Mouse (Mus musculus) heart, postnatal 0 days (tissue): Measurements from ENCODE around the gene Tjp3. TPM values are rescaled to one million over a fixed set of nuclear protein-coding genes. Genes with fewer than 3 reads are reported as not detected.

Source experiments
- ATAC-seq: fragments of 200-750 bp; cut with Nextera tagmentation; 2 replicates; pipeline ENCODE4 v1.8.0; 2017; ENCODE audit warnings: low read depth, moderate number of reproducible peaks, moderate library complexity; ENCODE audit not compliant: insufficient read depth
- DNase-seq: peaks from one replicate; pipeline ENCODE4 v3.0.0-alpha.2; 2016; ENCODE audit warnings: low spot score
- H3K27ac ChIP-seq: fragments of 300-500 bp; sonication (generic); 2 replicates; pipeline ENCODE4 v1.5.1; 2014; ENCODE audit warnings: low read depth, mild to moderate bottlenecking
- H3K27me3 ChIP-seq: fragments of 300-500 bp; sonication (generic); 2 replicates; pipeline ENCODE4 v1.6.1; 2014; ENCODE audit warnings: low read length, mixed read lengths; ENCODE audit not compliant: control insufficient read depth, insufficient read depth
- H3K36me3 ChIP-seq: fragments of 300-500 bp; sonication (generic); replicated peaks from 2 replicates; pipeline ENCODE4 v1.6.1; 2014; ENCODE audit warnings: low read length, mixed read lengths; ENCODE audit not compliant: control insufficient read depth, insufficient read depth
- H3K4me1 ChIP-seq: fragments of 300-500 bp; sonication (generic); 2 replicates; pipeline ENCODE4 v1.6.1; 2014; ENCODE audit warnings: antibody characterized with exemption; ENCODE audit not compliant: control insufficient read depth, insufficient read depth
- H3K4me2 ChIP-seq: fragments of 300-500 bp; sonication (generic); 2 replicates; pipeline ENCODE4 v1.6.1; 2014; ENCODE audit warnings: low read depth, mild to moderate bottlenecking, low read length, moderate library complexity
- H3K4me3 ChIP-seq: fragments of 300-500 bp; sonication (generic); 2 replicates; pipeline ENCODE4 v1.5.1; 2014; ENCODE audit warnings: low read depth, low read length
- H3K9ac ChIP-seq: fragments of 300-500 bp; sonication (generic); replicated peaks from 2 replicates; pipeline ENCODE4 v1.6.1; 2014; ENCODE audit warnings: low read depth, low read length, mixed read lengths
- H3K9me3 ChIP-seq: fragments of 300-500 bp; sonication (generic); replicated peaks from 2 replicates; pipeline ENCODE4 v1.6.1; 2016; ENCODE audit warnings: low read length; ENCODE audit not compliant: control insufficient read depth
- CTCF ChIP-seq: IDR thresholded peaks from 2 replicates; pipeline ENCODE4 v1.5.1; 2016; ENCODE audit warnings: antibody characterized with exemption, control low read depth, low read depth
- EP300 ChIP-seq: IDR thresholded peaks from 2 replicates; pipeline ENCODE4 v1.6.1; 2016; ENCODE audit warnings: antibody characterized with exemption, low read depth
- WGBS: fragments of 180-500 bp; shearing (Covaris S2); extraction: QIAGEN DNeasy Blood & Tissue Kit; methylation state at CpG from one replicate; pipeline ENCODE4 v1.1.7; 2014; 5-methylcytosine and 5-hydroxymethylcytosine counted together
- polyA plus RNA-seq: library from polyadenylated mRNA; unstranded; fragments of >200 nt; fragmentation: Nextera tagmentation; extraction: Ambion mirVana; gene quantifications from 2 replicates; pipeline ENCODE4 v1.2.1, GENCODE M21; 2015
- total RNA-seq: library from RNA; depleted of rRNA; stranded (reverse); fragments of >200 nt; gene quantifications from 2 replicates; pipeline ENCODE4 v1.2.3, GENCODE M21; 2014; ENCODE audit warnings: low replicate concordance

Gene Tjp3
- total and polyA plus RNA-seq, 2 experiments from 2014 or later: 0.51 to 2.3 TPM

DNA sequence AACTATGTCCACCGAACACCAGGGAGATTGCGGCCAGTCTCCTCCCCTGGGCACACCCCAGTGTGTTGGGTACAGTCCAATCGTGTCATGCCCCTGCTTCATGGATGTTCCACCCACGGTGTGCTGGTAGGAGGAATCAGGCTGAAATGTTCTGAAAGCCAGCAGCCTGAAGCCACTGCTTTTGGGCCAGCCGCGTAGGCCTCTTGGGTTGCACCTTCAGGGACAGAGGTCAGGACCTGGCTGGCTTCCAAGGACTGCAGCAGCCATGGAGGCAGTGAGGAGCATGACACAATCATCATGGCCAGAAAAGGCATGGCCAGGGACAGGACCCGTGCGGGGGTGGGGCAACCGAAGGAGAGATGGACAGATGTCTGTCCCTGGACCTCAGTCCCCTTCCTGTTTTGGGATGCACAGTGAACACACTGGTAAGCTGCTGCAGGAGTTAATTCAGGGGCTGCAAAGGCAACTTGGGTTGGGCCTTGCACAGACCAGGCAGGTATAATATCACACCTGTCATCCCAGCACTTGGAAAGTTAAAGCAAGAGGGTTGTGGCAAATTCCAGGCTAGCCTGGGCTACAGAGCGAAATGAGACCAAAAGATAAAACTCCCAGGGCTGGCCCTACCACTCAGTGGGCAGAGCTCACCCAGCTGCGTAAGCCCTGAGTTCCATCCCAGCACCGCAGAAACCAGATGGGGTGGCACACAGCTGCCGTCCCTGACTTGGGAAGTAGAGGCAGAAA lies 27.4 kb upstream of the Tjp3 start:
- Histone ChIP-seq H3K4me2 (no peak overlapping the region), H3K4me3 (no peak overlapping the region), H3K9me3 (no peaks in the 10 kb centered on the region), H3K27me3 (no peaks in the 10 kb centered on the region), H3K4me1 (peaks cover 19% of the 10 kb centered on the region), H3K27ac (0 out of 2 replicates have a peak overlapping the region, but pooled peaks have one; percentile 92), H3K36me3 (peaks cover 55% of the 10 kb centered on the region), H3K9ac (0 out of 2 replicates have a peak overlapping the region, but pooled peaks have one; percentile 55)
- TF ChIP-seq EP300 (no peak), CTCF (no peak)
- no peak for DNase-seq
- ATAC-seq: no peak
- 80% methylated on average over 13 of the region's 13 CpGs for WGBS

GRCm38 (mm10) chr10:81317273-81317672 lies 25.9 kb upstream of the Tjp3 start:
- ATAC-seq (no peak), DNase-seq (no peak)
- H3K27me3 ChIP-seq: no peaks in the 10 kb centered on the region
- 31% methylated on average over 20 of the region's 20 CpGs for WGBS
- H3K9me3 ChIP-seq: no peaks in the 10 kb centered on the region
- H3K4me2 ChIP-seq: peak overlapping the region; percentile 47
- peaks cover 55% of the 10 kb centered on the region for H3K36me3 ChIP-seq
- peaks cover 19% of the 10 kb centered on the region for H3K4me1 ChIP-seq
- no peak overlapping the region for H3K4me3 ChIP-seq
- H3K9ac ChIP-seq: peak overlapping the region; percentile 17; the same call in 1 of the 2 replicates
- no peak for TF ChIP-seq EP300
- no peak for TF ChIP-seq CTCF
- no peak overlapping the region for H3K27ac ChIP-seq

- no peak for ATAC-seq
- Histone ChIP-seq H3K27me3 (no peaks in the 10 kb centered on the region), H3K4me3 (no peak overlapping the region), H3K9ac (peak overlapping the region; percentile 17; the same call in 1 of the 2 replicates), H3K4me1 (peaks cover 13% of the 10 kb centered on the region), H3K36me3 (peaks cover 62% of the 10 kb centered on the region), H3K4me2 (peak overlapping the region; percentile 47), H3K9me3 (no peaks in the 10 kb centered on the region), H3K27ac (no peak overlapping the region)
- DNase-seq: no peak
- 47% methylated on average over 16 of the region's 16 CpGs for WGBS
- TF ChIP-seq EP300 (no peak), CTCF (peak; percentile 52)
Observed at GRCm38 (mm10) chr10:81316338-81317060, 25.1 kb upstream of the Tjp3 start.

GRCm38 (mm10) chr10:81315587-81315986 lies 24.2 kb upstream of the Tjp3 start:
- no peak for DNase-seq
- TF ChIP-seq CTCF (no peak), EP300 (no peak)
- no peak for ATAC-seq
- H3K27me3 ChIP-seq: no peaks in the 10 kb centered on the region
- 86% methylated on average over 16 of the region's 16 CpGs for WGBS
- no peak overlapping the region for H3K27ac ChIP-seq
- no peak overlapping the region for H3K4me2 ChIP-seq
- no peak overlapping the region for H3K4me3 ChIP-seq
- H3K9ac ChIP-seq: no peak overlapping the region
- peaks cover 72% of the 10 kb centered on the region for H3K36me3 ChIP-seq
- no peaks in the 10 kb centered on the region for H3K9me3 ChIP-seq
- peaks cover 13% of the 10 kb centered on the region; the same call in 1 of the 2 replicates for H3K4me1 ChIP-seq

DNA sequence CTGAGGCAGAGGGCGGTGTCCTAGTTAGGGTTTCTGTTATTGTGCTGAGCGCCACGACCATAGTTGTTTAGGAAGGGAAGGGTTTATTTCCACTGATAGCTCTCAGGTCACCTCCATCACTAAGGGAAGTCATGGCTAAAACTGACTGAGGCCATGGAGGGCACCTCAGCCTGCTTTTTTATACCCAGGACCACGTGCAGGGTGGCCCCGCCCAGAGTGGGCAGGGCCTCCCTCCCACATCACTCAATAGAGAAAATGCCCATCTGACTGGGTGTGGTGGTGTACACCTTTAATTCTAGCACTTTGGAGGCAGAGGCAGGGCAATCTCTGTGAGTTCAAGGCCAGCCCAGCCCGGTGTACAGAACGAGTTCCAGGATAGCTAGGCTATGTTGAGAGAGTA lies 22.8 kb upstream of the Tjp3 start:
- no peak overlapping the region for H3K27ac ChIP-seq
- TF ChIP-seq CTCF (no peak), EP300 (no peak)
- ATAC-seq: no peak

More for the DNA sequence above, 22.8 kb upstream of the Tjp3 start:
- H3K9ac ChIP-seq: no peak overlapping the region
- no peaks in the 10 kb centered on the region for H3K9me3 ChIP-seq
- DNase-seq: no peak
- no peak overlapping the region for H3K4me3 ChIP-seq
- H3K27me3 ChIP-seq: no peaks in the 10 kb centered on the region
- H3K4me2 ChIP-seq: no peak overlapping the region
- H3K4me1 ChIP-seq: peaks cover 6% of the 10 kb centered on the region; the same call in 1 of the 2 replicates
- WGBS: 78% methylated on average over 7 of the region's 7 CpGs
- H3K36me3 ChIP-seq: peaks cover 83% of the 10 kb centered on the region
